Mouse (Mus musculus) retina, postnatal 1 day (tissue): ENCODE results near the gene Tbc1d16.
A peak's percentile ranks its signal among the peaks of the same experiment; 100 is the strongest.

ENCODE experiments used
- DNase-seq: peaks from one replicate; pipeline ENCODE4 v3.0.0-alpha.2; 2012

Gene Tbc1d16

GRCm38 (mm10) chr11:119206562-119206961, 21.7 kb downstream of the Tbc1d16 start:
- peak; percentile 78 for DNase-seq

- DNase-seq, result no peak
Measured at GRCm38 (mm10) chr11:119205738-119206137, 22.6 kb downstream of the Tbc1d16 start.

GRCm38 (mm10) chr11:119203423-119203822, 24.9 kb downstream of the Tbc1d16 start:
- DNase-seq, result peak; percentile 50

DNA sequence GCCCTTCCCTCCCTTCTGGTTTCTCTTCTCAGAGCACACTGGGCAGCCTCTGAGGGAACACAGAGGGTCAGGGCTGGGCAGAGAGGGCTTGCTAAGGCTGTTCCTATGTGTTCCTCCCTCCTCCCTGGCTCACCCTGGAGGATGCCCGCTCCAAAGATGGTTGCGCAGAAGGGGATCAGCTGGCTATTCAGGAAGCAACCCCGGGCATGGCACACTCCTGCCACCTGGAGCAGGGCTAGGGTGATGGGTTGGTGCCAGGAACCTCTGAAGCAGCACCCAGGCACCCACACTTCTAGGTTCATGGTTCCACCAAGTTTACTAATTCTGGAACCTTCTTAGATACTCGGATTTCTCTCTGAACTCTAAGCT, 29.1 kb downstream of the Tbc1d16 start:
- no peak for DNase-seq

DNA sequence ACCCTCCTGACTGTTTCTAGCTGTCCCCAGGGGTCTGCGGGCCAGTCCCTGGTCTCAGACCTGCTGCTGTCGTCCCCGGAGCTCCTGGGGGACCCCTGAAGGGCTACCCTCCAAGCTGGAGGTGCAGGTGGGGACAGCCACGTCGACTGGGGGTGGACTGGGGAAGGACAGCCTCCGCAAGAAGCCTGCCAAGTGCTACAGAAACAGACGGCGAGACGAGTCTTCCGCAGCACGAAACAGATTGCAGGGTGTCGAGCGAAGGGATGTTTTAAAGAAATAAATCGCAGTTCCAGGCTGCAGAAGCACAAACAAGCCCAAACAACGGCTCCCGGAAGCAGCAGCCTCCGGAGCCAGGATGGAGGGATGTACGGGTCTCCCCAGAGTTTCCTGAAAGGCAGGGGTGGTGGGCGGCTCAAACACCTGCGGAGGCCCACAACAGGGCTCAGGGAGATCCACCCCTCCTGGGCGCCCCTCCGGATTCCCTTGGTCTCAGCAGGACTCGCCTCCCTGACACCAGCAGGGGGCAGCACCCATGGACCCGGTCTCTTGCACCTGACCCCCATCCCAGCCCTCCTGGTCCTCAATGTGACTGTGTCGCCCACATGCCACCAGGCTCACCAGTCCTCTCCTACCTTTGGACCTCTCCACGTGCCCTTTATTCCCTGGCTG, 29.6 kb downstream of the Tbc1d16 start:
- DNase-seq, result no peak

DNA sequence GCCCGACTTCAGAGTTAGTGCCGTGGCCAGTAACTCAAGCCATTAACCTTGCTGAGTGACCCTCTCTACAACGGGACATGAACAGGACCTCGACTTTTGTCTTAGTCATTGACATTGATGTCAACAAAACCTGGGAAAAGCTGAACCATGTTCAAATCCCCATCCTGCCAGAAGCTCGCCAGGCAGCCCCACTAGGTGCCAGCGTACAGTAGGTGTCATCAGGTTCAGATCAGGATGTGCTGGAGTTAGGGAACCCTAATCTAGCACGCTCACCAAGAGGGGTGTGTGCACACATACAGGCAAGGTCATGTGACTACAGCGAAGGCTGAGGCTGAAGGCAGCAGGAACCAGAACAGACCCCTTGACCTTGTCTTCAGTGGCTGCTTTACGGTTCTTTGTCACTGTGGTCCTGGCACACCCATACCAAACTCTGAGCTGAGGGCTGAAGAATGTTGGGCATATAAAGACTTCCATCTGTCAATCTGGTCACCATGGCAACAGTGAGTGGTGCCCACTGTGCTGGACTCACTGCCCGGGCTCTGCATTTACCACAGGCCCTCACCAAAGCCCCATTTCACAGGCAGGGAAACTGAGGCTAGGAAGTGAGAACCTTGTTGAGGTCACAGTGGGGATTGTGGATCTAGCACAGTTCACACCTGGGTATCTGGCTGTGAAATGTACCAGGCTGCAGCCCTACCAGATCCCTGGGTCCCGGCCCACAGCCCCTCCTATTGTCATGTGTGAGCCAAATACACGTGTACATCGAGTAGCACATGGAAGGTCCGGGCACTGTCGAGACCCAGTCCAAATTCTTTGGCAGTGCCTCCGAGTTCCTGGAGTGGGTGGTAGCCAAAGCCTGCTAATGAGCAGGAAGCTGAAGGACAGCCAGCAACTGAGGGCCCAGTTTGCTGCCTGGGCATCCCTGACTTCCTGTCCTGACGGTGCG, 30.4 kb downstream of the Tbc1d16 start:
- peak; percentile 50 for DNase-seq

DNA sequence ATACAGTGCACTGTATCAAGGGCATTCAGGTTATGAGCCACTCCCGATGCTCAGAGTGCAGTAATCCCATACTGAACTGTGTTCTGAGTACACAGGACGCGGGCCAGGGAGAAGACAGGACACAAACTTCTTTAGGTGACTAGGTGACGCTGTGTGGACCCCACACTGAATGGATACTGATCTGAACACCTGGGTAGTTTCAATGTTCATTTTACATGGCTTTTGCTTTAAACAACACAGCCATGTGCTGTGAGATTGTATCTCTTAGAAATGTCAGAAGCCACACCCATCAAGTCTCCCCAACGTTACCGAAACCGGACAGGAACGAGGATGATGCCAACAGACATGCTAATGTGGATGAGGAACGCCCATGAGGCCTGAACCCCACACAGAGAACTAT, 35.7 kb downstream of the Tbc1d16 start:
- DNase-seq, result no peak

DNA sequence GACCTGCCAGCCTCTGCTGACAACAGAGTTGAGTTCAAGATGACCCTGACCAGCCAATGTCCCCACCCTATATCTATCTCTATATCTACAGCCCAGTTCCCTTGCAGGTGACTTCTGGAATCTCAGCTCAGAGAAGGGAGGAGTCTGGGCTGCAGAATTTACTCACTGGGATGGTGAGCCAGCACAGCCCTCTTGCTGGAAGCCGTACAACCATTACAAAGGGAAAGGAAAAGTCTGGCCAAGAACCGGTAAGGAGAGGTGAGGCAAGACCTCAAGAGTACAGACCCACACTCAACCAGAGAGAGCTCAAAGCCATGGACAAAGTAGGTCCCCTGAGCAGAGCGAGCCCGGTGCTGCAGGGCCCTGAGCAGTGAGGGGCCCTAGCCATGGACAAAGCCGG, 36.1 kb downstream of the Tbc1d16 start:
- DNase-seq, result no peak

GRCm38 (mm10) chr11:119191606-119192081, 36.7 kb downstream of the Tbc1d16 start:
- DNase-seq, result no peak

DNA sequence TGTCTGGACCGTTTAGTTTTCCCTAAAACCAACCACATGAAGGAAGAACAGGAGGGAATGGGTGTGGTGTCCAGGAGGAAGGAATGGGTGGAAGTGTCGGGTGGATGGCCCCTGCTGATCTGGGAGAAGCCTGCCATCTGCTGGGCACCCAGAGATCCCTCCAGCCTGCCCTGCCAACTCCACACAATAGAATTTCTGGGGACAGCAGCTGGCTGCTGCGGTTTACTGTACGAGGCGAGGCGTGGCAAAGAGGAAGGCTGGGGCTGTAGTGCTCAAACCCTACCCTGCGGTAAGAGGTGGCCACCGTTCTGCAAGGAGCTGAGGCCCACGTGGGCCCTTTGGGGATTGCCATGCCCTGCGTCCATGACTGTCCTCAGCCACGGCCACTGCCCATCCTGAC, 37.8 kb downstream of the Tbc1d16 start:
- DNase-seq, result peak; percentile 91

GRCm38 (mm10) chr11:119189319-119189718, 39.0 kb downstream of the Tbc1d16 start:
- no peak for DNase-seq

DNA sequence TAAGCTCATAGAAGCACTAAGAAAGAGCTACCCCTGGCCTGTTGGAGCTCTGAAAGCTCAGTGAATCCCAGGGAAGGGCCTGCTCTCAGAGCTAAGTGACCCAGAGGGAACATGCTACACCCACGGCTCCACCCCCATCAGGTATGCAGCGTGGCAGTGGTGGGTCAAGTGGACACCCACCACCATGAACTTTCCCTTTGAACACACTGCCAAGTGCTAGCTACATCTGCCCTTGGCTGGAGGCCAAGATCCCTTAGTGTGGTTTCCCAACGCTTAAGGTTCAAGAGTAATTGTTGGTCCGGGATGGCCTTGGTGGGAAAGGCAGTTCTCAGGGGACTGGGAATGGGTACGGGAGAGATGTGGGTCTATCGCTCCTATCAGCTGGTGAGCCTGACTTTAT, 39.9 kb downstream of the Tbc1d16 start:
- peak; percentile 37 for DNase-seq

DNA sequence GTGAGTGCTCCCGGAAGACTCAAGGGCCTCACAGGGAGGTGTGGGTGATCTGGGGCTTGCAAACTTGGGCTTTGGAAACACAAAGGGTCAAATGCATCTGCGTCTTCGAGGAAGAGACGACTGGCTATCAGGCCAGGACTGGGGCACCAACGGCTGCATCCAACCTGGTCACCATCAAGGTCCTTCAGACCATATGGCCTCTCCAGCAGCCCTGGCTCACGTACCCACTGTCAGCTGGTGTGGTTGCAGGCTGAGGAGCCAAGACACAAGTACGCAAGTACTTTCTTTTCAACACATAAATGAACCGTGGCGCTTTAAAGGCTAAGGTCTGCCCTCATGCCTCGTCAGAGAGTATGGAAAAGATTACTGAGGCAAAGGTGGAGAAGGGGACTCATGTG, 40.5 kb downstream of the Tbc1d16 start:
- no peak for DNase-seq

DNA sequence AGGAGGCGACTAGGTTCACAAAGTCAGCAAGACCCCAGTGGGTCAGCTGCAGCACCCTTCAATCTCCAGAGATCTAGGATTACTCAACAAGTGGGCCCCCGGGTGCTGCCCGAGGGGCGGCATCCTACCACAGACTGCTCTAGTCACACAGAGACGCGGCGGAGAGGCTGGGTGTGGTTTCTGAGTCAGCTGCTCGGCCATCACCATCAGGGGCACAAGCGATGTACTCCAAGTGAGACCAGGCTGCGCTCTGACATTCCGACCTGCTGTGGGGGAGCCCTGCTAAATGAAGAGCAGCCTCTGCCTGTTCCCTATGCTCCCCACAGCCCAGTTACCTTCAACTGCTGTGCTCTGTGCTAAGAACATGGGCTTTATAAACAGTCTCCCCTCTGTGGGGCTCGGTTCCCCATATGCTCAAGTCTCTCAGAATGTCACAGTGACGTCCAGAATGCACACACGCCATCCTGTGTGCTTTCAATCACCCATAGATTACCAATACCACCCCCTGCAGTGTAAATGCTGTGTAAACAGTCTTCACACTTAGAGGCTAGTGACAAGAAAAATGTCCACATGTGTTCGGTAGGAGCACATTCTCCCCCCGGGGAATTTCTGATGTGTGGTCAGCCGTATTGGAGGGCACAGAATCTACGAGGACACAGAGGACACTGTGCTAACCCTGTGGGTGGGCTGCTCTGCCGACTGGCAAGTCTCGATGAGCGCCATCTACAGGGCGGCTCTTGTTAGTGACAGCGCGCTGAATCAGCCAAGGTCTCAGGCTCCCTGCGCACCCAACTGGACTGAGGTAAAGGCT, 41.1 kb downstream of the Tbc1d16 start:
- DNase-seq, result peak; percentile 94

DNA sequence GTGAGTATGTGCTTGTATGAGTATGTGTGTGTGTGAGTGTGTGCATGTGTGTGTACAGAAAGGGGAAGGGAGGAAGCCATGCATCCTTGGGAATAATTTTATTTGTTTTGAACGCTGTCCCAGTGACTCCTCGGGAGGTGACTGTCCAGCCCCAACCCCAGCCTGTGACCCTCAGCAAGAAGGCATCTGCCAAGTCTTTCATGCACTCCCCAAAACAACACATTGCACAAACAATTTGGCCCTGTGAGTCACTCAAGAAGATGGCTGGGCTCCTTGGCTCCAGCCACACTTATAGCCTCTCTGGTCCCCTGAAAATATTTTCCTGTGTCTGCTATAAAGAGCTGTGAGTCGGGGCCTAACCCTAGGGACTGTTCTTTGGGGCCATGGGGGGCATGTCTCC, 41.9 kb downstream of the Tbc1d16 start:
- DNase-seq, result no peak

DNA sequence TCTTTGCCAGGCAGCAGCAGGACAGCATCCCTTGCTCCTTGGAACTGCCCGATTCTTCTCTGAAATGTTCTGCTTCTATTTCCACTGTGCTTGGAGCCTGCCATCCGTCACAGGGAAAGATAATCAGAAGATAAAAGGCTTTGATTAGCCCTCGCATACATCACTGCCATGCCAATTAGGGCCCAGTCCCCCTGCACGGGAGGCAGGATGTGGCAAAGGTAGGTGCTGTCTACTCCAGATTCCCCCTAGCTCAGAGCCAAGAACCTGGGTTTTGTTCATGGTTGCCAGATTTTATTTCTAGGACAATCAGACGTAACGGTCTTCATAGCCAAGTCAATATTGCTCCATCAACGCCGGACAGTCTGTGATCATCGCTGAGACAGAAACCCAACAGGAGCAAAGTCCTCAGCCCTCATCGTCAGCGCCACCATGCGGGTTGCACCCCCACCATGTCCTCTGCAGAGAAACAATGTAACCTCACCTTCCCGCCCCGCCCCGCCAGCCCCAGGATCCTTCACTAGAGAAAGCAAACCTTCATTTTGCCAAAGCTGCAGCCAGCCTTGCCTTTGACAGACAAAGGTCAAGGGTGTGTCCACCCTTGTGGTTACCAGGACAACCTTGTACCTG, 44.5 kb downstream of the Tbc1d16 start:
- DNase-seq, result no peak

GRCm38 (mm10) chr11:119181861-119182395, 46.4 kb downstream of the Tbc1d16 start:
- no peak for DNase-seq

DNA sequence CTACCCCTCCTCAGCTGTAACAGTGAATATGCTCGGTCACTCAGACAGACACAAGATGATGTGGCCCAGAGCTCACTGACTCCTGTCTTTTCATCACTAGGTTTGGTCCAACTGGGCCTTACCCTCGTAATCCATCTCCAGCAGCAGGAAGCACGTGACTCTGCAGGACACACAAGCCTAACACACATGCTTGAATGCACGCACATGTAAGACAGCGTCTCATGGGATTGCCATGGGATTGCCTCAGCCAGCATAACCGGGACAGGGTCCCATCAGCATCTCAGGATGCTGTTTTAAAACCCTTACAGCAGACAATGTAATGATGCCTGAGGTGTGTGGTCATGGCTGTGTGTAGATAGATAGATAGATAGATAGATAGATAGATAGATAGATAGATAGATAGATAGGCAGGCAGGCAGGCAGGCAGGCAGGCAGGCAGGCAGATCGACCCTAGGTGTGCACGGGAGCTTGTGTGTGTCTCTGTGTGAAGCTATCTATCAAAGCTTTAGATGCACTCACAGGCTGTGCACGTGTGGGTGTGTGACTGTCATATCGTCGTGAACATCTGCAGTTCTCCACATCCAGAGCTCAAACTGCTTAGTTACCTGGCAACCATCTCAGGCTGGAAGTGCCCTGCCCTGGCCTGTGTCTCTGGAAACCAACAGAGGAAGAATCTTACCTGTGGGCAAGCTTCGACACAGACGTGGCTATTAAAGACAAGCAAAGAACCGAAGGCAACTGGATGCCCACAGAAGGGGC, 47.3 kb downstream of the Tbc1d16 start:
- DNase-seq, result peak; percentile 39

GRCm38 (mm10) chr11:119178317-119178716, 50.0 kb downstream of the Tbc1d16 start:
- DNase-seq, result no peak

GRCm38 (mm10) chr11:119176389-119177179, 51.7 kb downstream of the Tbc1d16 start:
- peak; percentile 66 for DNase-seq

GRCm38 (mm10) chr11:119171588-119171987, 56.7 kb downstream of the Tbc1d16 start:
- DNase-seq, result no peak
